Mouse (Mus musculus): ENCODE measurements around the gene Eef2. TPM values are rescaled to one million over a fixed set of nuclear protein-coding genes. Genes with fewer than 3 reads are reported as not detected.

The Eef2 gene
- polyA plus RNA-seq, 1 experiment from 2014 or later, result 597 TPM

DNA sequence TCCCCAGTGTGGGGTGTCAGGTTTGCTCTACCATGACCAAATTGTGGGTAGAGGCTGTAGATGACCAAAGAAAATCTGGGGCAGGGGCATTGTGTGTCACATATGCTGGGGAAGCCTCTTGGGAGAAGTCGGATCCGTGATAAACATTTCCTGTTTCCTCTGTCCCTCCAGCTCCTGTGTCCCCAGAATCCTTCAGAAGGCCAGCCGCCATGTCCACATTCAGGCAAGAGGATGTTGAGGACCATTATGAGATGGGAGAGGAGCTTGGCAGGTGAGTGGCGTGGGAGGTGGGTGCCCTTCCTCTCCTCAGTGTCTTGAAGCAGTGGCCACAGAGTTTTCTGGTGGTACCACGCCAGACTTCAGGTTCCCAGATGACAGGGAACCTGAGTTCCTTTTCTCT is 7.4 kb downstream of the Eef2 start, which contains the start of gene 4930442H23Rik:
Gene 4930442H23Rik (minus strand): TSS at position 45 of the 400 bp plus-strand sequence.
- Histone ChIP-seq H3K27ac (peak within 1 kb of the TSS; percentile 87), H3K4me1 (peaks cover 53% of the 10 kb centered on the region), H3K4me2 (peak within 1 kb of the TSS; percentile 67), H3K9ac (peak within 1 kb of the TSS; percentile 63), H3K4me3 (replicated peaks) (peak within 1 kb of the TSS; percentile 67), H3K27me3 (no peaks in the 10 kb centered on the region), H3K36me3 (peaks cover 82% of the 10 kb centered on the region), H3K9me3 (replicated peaks) (no peaks in the 10 kb centered on the region)
- ATAC-seq (replicated peaks; ENCODE audit: low FRiP score), result no peak
- WGBS, result 80% methylated on average over 5 of the region's 5 CpGs

DNA sequence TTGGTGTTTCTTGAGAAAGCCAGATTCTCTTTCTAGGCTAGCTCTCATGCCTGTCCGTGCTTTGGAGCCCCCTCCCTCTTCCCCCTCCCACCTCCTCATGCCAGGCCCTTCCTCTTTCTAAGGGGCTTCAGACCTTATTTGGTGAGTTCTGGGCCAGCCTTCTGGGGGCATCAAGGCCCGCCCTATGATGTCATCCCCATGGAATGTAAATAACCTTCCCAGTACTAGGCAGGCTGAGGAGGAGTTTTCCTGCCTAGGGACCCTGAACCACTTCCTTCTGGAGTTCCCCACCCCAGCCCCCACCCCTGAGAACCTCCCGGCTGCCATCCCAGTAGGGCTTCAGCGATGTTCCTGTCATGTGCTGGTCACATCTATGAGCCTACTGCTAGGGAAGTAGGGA is 8.3 kb downstream of the Eef2 start:
- Histone ChIP-seq H3K4me2 (0 out of 2 replicates have a peak overlapping the region, but pooled peaks have one; percentile 67), H3K4me1 (peaks cover 45% of the 10 kb centered on the region), H3K4me3 (replicated peaks) (no peak overlapping the region), H3K27me3 (no peaks in the 10 kb centered on the region), H3K36me3 (peaks cover 79% of the 10 kb centered on the region), H3K27ac (peak overlapping the region; percentile 54), H3K9me3 (replicated peaks) (no peaks in the 10 kb centered on the region), H3K9ac (no peak overlapping the region)
- no peak for ATAC-seq (replicated peaks; ENCODE audit: low FRiP score)
- WGBS, result 39% methylated on average over 4 of the region's 4 CpGs

DNA sequence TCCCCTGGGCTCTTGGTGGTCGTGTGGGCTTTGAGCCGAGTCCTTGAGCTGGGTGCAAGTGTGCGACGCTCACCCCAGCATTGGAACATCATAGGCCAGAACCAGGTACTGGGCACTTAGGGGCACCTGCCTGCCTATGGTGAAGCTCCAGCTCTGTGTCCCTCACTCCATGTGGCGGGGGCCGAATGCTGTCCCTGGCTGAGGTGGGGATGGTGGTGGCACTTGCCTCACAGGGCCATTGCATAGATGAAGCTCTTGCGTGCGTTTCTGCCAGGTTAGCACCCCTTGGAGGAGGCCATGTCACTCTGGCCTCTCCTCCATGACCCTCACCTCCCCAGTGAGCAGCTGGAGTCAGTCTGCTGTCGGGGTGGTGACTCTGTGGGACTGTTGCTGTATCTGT is 10.7 kb downstream of the Eef2 start:
- 94% methylated on average over 9 of the region's 9 CpGs for WGBS

DNA sequence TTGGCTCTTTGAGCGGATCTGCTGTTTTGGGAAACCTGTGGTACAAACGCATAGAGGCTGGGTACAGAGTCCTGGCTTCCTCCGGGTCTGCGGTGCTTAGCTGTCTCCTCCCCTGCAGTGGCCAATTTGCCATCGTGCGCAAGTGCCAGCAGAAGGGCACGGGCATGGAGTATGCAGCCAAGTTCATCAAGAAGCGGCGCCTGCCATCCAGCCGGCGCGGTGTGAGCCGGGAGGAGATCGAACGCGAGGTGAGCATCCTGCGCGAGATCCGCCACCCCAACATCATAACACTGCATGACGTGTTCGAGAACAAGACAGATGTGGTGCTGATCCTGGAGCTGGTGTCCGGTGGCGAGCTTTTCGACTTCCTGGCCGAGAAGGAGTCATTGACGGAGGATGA is 13.4 kb downstream of the Eef2 start:
- peaks cover 41% of the 10 kb centered on the region for H3K4me1 ChIP-seq
- no peak overlapping the region for H3K27ac ChIP-seq
- peaks cover 53% of the 10 kb centered on the region for H3K36me3 ChIP-seq
- H3K9ac ChIP-seq, result no peak overlapping the region
- H3K4me2 ChIP-seq, result no peak overlapping the region
- H3K4me3 ChIP-seq (replicated peaks), result no peak overlapping the region
- H3K9me3 ChIP-seq (replicated peaks), result no peaks in the 10 kb centered on the region
- ATAC-seq (replicated peaks; ENCODE audit: low FRiP score), result no peak
- WGBS, result 81% methylated on average over 26 of the region's 26 CpGs
- peaks cover 18% of the 10 kb centered on the region for H3K27me3 ChIP-seq

More for the DNA sequence above, 10.7 kb downstream of the Eef2 start:
- no peaks in the 10 kb centered on the region for H3K27me3 ChIP-seq
- no peak overlapping the region for H3K27ac ChIP-seq
- no peak overlapping the region for H3K4me2 ChIP-seq
- no peak for ATAC-seq (replicated peaks; ENCODE audit: low FRiP score)
- H3K9me3 ChIP-seq (replicated peaks), result no peaks in the 10 kb centered on the region
- H3K4me1 ChIP-seq, result peaks cover 37% of the 10 kb centered on the region
- no peak overlapping the region for H3K9ac ChIP-seq
- H3K4me3 ChIP-seq (replicated peaks), result no peak overlapping the region
- peaks cover 70% of the 10 kb centered on the region for H3K36me3 ChIP-seq

DNA sequence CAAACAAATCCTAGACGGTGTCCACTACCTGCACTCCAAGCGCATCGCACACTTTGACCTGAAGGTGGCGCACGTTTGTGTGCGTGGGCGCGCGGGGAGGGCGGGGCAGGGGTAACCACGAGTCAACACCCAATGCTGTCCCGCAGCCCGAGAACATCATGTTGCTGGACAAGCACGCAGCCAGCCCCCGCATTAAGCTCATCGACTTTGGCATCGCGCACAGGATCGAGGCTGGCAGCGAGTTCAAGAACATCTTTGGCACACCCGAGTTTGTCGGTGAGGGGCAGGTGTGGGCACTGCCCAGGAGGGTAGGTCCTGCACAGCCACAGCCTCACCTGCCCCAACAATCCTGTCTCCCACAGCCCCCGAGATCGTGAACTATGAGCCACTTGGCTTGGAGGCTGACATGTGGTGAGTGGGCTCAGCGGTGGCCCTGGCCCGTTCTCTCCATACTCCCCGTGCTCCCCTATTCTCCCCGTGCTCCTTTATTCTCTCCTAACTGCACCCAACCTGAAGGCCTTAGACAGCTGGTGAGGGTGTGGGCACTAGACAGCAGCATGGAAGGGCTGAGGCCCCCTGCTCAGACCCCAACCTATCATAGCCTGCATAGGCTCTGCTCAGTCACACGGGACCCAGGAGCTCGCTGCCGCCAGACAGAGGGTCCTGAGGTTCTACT is 13.9 kb downstream of the Eef2 start:
- Histone ChIP-seq H3K27ac (no peak overlapping the region; the same call in 1 of the 2 replicates), H3K4me1 (peaks cover 38% of the 10 kb centered on the region), H3K4me2 (no peak overlapping the region), H3K36me3 (peaks cover 48% of the 10 kb centered on the region), H3K9ac (no peak overlapping the region), H3K27me3 (peaks cover 23% of the 10 kb centered on the region), H3K9me3 (replicated peaks) (no peaks in the 10 kb centered on the region), H3K4me3 (replicated peaks) (no peak overlapping the region)
- no peak for ATAC-seq (replicated peaks; ENCODE audit: low FRiP score)
- WGBS, result 69% methylated on average over 31 of the region's 31 CpGs

DNA sequence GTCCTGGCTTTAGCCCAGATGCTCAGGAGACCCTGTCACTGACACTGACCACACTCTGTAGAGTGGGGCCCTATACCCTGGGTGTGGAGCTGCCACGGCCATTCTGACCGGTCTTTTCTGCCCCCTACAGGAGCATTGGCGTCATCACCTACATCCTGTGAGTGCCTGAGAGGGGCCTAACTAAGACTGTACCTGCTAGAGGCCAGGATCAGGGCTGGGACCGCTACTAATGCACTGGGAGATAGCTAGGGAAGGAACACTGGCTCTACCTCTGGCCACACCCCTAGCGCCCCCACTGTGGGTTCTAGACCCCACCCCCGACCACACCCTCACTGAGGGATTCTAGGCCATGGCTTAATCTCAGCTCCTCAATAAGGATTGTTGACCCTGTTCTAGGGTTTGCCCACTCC is 14.5 kb downstream of the Eef2 start:
- H3K27ac ChIP-seq, result peak overlapping the region; percentile 93
- no peak overlapping the region for H3K4me2 ChIP-seq
- H3K9me3 ChIP-seq (replicated peaks), result no peaks in the 10 kb centered on the region
- H3K9ac ChIP-seq, result no peak overlapping the region
- WGBS, result 72% methylated on average over 6 of the region's 6 CpGs
- peaks cover 38% of the 10 kb centered on the region for H3K4me1 ChIP-seq
- H3K27me3 ChIP-seq, result peaks cover 29% of the 10 kb centered on the region
- no peak overlapping the region for H3K4me3 ChIP-seq (replicated peaks)
- ATAC-seq (replicated peaks; ENCODE audit: low FRiP score), result 0 out of 2 replicates have a peak, but pooled peaks have one; percentile 9
- peaks cover 43% of the 10 kb centered on the region for H3K36me3 ChIP-seq

DNA sequence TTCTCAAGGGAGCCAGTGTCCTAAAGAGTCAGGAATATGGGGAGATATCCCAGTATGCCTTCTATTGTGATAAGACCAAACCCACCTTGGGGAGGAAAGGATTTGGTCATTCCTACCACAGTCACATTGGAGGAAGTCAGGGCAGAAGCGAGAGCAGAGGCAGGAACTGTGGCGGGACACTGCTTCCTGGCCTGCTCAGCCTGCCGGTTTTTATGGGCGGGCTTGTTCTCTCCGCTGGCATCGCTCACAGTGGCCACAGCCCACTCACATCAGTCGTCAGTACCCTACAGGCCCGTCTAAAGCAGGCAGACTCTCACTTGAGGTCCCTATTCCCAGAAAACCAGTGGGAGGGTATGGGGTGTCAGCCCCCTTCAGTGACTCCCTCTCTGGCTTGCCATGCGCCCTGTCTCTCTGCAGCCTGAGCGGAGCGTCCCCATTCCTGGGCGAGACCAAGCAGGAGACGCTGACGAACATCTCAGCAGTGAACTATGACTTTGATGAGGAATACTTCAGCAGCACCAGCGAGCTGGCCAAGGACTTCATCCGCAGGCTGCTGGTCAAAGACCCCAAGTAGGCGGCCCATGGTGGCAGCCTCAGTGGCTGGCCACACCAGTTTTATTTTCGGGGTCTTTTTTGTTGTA is 15.0 kb downstream of the Eef2 start:
- peaks cover 40% of the 10 kb centered on the region for H3K36me3 ChIP-seq
- peak overlapping the region; percentile 68; the same call in 1 of the 2 replicates for H3K4me3 ChIP-seq (replicated peaks)
- H3K9me3 ChIP-seq (replicated peaks), result no peaks in the 10 kb centered on the region
- no peak overlapping the region for H3K9ac ChIP-seq
- H3K4me1 ChIP-seq, result peaks cover 38% of the 10 kb centered on the region
- peaks cover 34% of the 10 kb centered on the region for H3K27me3 ChIP-seq
- 78% methylated on average over 18 of the region's 18 CpGs for WGBS
- no peak for ATAC-seq (replicated peaks; ENCODE audit: low FRiP score)
- H3K27ac ChIP-seq, result peak overlapping the region; percentile 93
- peak overlapping the region; percentile 92 for H3K4me2 ChIP-seq

DNA sequence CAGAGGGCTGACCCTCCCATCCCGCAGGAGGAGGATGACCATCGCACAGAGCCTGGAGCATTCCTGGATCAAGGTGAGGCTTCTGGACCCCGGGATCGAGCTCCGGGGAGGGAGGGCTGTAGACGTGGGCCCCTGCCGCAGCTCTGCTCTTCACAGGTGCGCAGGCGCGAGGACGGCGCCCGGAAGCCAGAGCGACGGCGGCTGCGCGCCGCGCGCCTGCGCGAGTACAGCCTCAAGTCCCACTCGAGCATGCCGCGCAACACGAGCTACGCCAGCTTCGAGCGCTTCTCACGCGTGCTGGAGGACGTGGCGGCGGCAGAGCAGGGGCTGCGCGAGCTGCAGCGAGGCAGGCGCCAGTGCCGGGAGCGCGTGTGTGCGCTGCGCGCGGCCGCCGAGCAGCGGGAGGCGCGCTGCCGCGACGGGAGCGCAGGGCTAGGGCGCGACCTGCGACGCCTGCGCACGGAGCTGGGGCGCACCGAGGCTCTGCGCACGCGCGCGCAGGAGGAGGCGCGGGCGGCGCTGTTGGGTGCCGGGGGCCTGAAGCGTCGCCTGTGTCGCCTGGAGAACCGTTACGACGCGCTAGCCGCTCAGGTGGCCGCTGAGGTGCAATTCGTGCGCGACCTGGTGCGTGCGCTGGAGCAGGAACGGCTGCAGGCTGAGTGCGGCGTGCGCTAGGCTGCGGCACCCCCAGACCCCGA is 16.0 kb downstream of the Eef2 start:
- Histone ChIP-seq H3K4me2 (peak overlapping the region; percentile 92), H3K9ac (peak overlapping the region; percentile 70), H3K4me1 (peaks cover 36% of the 10 kb centered on the region), H3K27me3 (peaks cover 44% of the 10 kb centered on the region), H3K9me3 (replicated peaks) (no peaks in the 10 kb centered on the region), H3K4me3 (replicated peaks) (peak overlapping the region; percentile 68), H3K36me3 (peaks cover 31% of the 10 kb centered on the region), H3K27ac (peak overlapping the region; percentile 93)
- under 1% methylated on average over 93 of the region's 93 CpGs for WGBS
- ATAC-seq (replicated peaks; ENCODE audit: low FRiP score), result peak; percentile 87

DNA sequence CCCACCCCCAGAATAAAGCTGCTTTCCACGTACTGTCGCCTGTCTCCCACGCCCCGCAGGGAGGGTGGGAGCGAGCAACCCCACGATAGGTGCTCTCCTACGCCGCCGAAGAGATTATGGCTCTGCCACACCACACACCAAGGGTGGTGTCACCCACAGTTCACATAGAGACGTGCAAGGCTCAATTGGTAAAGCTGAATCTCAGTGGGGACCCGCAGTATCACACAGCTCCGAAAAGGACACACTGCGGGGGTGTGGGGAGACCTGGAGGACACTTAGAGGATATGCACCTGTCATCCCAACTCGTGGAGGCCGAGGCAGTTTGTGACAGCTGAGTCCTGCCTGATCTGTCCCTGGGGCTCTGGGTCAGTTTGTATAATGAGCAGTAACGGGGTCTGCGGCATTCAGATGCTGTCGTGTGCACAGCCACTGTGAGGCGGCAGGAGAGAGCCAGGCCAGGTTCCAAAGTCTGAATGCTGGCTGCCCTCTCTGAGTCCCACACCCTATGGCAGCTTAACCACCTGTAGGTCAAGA is 16.6 kb downstream of the Eef2 start:
- WGBS, result 4% methylated on average over 19 of the region's 19 CpGs
- H3K27me3 ChIP-seq, result peaks cover 48% of the 10 kb centered on the region
- peak overlapping the region; percentile 93 for H3K27ac ChIP-seq
- no peaks in the 10 kb centered on the region for H3K9me3 ChIP-seq (replicated peaks)
- peak; percentile 20 for ATAC-seq (replicated peaks; ENCODE audit: low FRiP score)
- H3K4me3 ChIP-seq (replicated peaks), result peak overlapping the region; percentile 68
- H3K4me2 ChIP-seq, result peak overlapping the region; percentile 92
- peaks cover 26% of the 10 kb centered on the region for H3K36me3 ChIP-seq
- peak overlapping the region; percentile 70 for H3K9ac ChIP-seq
- peaks cover 36% of the 10 kb centered on the region for H3K4me1 ChIP-seq

DNA sequence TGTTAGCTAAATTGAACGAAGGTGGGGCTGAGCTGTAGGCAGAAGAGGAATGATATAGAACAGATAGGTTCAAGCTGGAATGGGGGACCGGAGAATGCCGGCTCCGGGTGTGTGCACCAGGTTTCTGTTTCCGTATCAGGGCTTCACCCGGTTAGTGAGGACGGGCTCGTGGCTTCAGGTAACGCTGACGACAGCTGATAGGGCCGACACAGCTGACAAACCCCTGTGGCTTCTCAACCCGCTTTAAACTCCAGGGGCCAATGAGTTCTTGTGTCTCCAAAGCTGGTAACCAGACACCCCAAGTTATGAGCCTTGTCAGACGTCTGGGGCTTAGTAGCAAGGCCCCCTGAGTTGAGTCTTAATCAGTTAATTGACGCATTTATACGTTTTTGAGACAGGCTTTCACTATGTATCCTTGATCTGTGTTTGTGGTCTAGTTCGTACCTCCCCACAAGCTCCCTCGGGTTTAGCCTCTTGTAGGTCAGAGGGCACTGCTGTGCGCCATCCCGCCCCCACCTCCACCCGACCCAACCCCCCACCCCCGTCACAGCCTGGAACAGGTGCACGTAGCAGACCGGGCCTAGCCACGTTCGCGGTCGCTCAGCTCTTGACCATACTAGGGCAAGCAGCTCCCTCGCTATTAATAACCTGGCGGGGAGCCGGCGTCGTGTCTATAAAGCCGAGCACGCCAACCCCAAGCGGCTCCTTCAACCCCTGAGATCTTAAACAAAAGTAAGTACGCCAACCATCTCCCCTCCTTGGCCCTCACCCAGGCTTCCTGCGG is 17.8 kb downstream of the Eef2 start:
- no peaks in the 10 kb centered on the region for H3K9me3 ChIP-seq (replicated peaks)
- H3K36me3 ChIP-seq, result peaks cover 17% of the 10 kb centered on the region
- no peak for ATAC-seq (replicated peaks; ENCODE audit: low FRiP score)
- H3K27me3 ChIP-seq, result peaks cover 56% of the 10 kb centered on the region
- WGBS, result 9% methylated on average over 37 of the region's 37 CpGs
- H3K27ac ChIP-seq, result no peak overlapping the region
- no peak overlapping the region for H3K9ac ChIP-seq
- no peak overlapping the region for H3K4me3 ChIP-seq (replicated peaks)
- H3K4me1 ChIP-seq, result peaks cover 36% of the 10 kb centered on the region
- peak overlapping the region; percentile 30 for H3K4me2 ChIP-seq

DNA sequence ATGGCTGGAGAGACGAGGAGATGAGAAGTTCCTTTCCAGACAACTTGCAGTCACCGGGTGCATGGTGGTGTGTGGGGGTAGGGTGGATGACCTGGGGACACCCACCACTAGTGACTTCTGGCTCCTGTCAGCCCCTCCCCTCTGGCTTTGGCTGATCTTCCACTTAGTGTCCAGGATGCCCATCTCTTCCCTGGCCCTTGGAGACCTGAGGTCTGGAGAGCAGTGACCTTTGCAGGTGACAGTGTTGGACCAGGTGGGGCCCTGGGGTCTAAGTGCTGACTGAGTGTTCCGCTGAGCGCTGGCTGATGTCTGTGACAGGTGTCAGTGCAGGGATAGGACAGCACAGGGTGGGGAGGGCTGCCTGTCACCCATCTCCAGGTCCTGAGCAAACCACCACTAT is 18.9 kb downstream of the Eef2 start:
- Histone ChIP-seq H3K4me1 (peaks cover 36% of the 10 kb centered on the region), H3K9ac (no peak overlapping the region), H3K4me3 (replicated peaks) (no peak overlapping the region), H3K36me3 (peaks cover 9% of the 10 kb centered on the region), H3K27me3 (peaks cover 67% of the 10 kb centered on the region), H3K27ac (no peak overlapping the region), H3K9me3 (replicated peaks) (no peaks in the 10 kb centered on the region), H3K4me2 (no peak overlapping the region)
- ATAC-seq (replicated peaks; ENCODE audit: low FRiP score), result no peak
- WGBS, result 70% methylated on average over 4 of the region's 4 CpGs
